Mouse (Mus musculus): ENCODE data around the gene Cdkl5. TPM values are rescaled to one million over a fixed set of nuclear protein-coding genes. Genes with fewer than 3 reads are reported as not detected.

Cdkl5 gene
- polyA plus RNA-seq, 1 experiment from 2014 or later: 4.8 TPM

Other genes starting within 250 kb of the Cdkl5 start
- 0.03 and 0.04 TPM in 2 replicates for gene Rs1, start 226.7 kb downstream of the Cdkl5 start, polyA plus RNA-seq (2014; fragmentation: Nextera tagmentation; extraction: Ambion mirVana)
- 0.12 and 0.38 TPM in 2 replicates for gene Gja6, start 87.7 kb downstream of the Cdkl5 start, polyA plus RNA-seq (2014; fragmentation: Nextera tagmentation; extraction: Ambion mirVana)
- gene Scml2, start 122.5 kb upstream of the Cdkl5 start, polyA plus RNA-seq (2014; fragmentation: Nextera tagmentation; extraction: Ambion mirVana): 3.8 and 3.9 TPM in 2 replicates